Mouse (Mus musculus) CD4-positive helper T cell, adult 2 months (primary cell): ENCODE data around the gene A630023A22Rik.

Experiments
- DNase-seq: peaks from one replicate; pipeline ENCODE4 v3.0.0-alpha.2; 2012; ENCODE audit warnings: low read depth, missing footprints, low spot score

Gene A630023A22Rik

GRCm38 (mm10) chr14:34086806-34087205, 15.7 kb downstream of the A630023A22Rik start:
- DNase-seq: no peak

GRCm38 (mm10) chr14:34085731-34086130, 16.8 kb downstream of the A630023A22Rik start, which contains the start of gene Anxa8:
Gene Anxa8 (plus strand): TSS chr14:34085981.
- no peak for DNase-seq

GRCm38 (mm10) chr14:34080321-34080997, 22.1 kb downstream of the A630023A22Rik start:
- DNase-seq: peak; percentile 28

GRCm38 (mm10) chr14:34078293-34078692, 24.3 kb downstream of the A630023A22Rik start:
- no peak for DNase-seq

- no peak for DNase-seq
These were observed 25.3 kb downstream of the A630023A22Rik start for GRCm38 (mm10) chr14:34077222-34077621.

GRCm38 (mm10) chr14:34075346-34075745, 27.2 kb downstream of the A630023A22Rik start:
- no peak for DNase-seq

GRCm38 (mm10) chr14:34071665-34072064, 30.9 kb downstream of the A630023A22Rik start:
- no peak for DNase-seq

GRCm38 (mm10) chr14:34052516-34052915, 50.0 kb downstream of the A630023A22Rik start, which contains the start of gene Antxrl:
Gene Antxrl (plus strand): TSS chr14:34052707.
- DNase-seq: no peak

- no peak for DNase-seq
These were observed 52.3 kb downstream of the A630023A22Rik start for GRCm38 (mm10) chr14:34050101-34050779.

- no peak for DNase-seq
These were observed 59.2 kb downstream of the A630023A22Rik start for GRCm38 (mm10) chr14:34043341-34043740.

- no peak for DNase-seq
These were observed 61.3 kb downstream of the A630023A22Rik start for GRCm38 (mm10) chr14:34041241-34041640.

GRCm38 (mm10) chr14:34033841-34034610, 68.5 kb downstream of the A630023A22Rik start:
- DNase-seq: no peak

- DNase-seq: no peak
These were observed 75.8 kb downstream of the A630023A22Rik start for GRCm38 (mm10) chr14:34026710-34027109.

- no peak for DNase-seq
These were observed 85.6 kb downstream of the A630023A22Rik start for GRCm38 (mm10) chr14:34016938-34017337.

- no peak for DNase-seq
These were observed 86.2 kb downstream of the A630023A22Rik start, which contains the start of gene Gm5460 for GRCm38 (mm10) chr14:34016381-34016780. Gene Gm5460 (plus strand): TSS chr14:34016758.

- no peak for DNase-seq
These were observed 87.5 kb downstream of the A630023A22Rik start, which contains the start of gene Gm30083 for GRCm38 (mm10) chr14:34015063-34015462. Gene Gm30083 (minus strand): TSS chr14:34015182.

- DNase-seq: no peak
These were observed 100.2 kb downstream of the A630023A22Rik start for GRCm38 (mm10) chr14:34002358-34002757.

- no peak for DNase-seq
These were observed 101.1 kb downstream of the A630023A22Rik start for GRCm38 (mm10) chr14:34001445-34001844.
